Mouse (Mus musculus) adipose tissue, adult 10 weeks (tissue): Measurements from ENCODE around the gene Crlf1. TPM values are rescaled to one million over a fixed set of nuclear protein-coding genes. Genes with fewer than 3 reads are reported as not detected.

ENCODE experiments used
- polyA plus RNA-seq: library from polyadenylated mRNA; stranded (reverse); fragments of 350-450 nt; fragmentation: Illumina TruSeq; extraction: RNeasy Lipid Tissue Mini Kit (QIAGEN cat#74804); gene quantifications from one replicate; pipeline ENCODE4 v1.2.3, GENCODE M21; 2014; ENCODE audit warnings: low read depth, low replicate concordance

Gene Crlf1
- 2.1 TPM for polyA plus RNA-seq

DNA sequence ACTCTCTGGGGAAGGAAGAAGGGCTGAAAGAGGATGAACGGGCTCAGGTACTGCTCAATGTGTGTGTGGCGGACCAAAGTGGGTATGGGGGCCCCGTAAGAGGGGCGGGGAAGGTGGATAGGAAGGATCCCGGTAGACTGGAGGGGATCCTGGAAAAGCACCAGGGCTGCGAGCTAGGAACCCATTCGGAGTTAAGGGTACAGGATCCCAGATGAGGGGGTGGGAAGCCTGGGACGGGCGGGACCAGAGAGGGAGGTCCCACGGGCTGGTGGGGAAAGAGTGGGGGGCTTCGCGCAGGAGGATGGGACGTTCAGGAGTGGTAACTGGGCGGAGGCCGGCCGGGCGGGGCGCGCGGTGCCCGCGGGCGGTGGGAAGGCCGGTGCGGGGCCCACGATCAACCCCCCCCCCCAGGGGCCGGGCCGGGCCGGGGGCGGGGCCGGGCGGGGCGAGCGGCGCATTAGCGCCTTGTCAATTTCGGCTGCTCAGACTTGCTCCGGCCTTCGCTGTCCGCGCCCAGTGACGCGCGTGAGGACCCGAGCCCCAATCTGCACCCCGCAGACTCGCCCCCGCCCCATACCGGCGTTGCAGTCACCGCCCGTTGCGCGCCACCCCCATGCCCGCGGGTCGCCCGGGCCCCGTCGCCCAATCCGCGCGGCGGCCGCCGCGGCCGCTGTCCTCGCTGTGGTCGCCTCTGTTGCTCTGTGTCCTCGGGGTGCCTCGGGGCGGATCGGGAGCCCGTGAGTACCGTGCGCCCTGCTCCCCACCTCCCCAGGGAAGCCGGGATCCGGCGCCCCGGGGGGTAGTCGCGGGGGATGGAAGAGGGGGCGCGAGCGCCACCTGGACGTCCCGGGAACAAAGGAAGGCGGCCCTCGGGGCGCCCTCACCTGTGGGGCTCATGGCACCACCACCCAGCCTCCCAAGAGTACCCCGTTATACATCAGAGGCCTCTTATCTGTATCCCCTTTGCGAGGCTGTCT is at the start of gene Crlf1:
Gene Crlf1, plus strand, starts transcription at position 495 of the 977 bp plus-strand sequence.

DNA sequence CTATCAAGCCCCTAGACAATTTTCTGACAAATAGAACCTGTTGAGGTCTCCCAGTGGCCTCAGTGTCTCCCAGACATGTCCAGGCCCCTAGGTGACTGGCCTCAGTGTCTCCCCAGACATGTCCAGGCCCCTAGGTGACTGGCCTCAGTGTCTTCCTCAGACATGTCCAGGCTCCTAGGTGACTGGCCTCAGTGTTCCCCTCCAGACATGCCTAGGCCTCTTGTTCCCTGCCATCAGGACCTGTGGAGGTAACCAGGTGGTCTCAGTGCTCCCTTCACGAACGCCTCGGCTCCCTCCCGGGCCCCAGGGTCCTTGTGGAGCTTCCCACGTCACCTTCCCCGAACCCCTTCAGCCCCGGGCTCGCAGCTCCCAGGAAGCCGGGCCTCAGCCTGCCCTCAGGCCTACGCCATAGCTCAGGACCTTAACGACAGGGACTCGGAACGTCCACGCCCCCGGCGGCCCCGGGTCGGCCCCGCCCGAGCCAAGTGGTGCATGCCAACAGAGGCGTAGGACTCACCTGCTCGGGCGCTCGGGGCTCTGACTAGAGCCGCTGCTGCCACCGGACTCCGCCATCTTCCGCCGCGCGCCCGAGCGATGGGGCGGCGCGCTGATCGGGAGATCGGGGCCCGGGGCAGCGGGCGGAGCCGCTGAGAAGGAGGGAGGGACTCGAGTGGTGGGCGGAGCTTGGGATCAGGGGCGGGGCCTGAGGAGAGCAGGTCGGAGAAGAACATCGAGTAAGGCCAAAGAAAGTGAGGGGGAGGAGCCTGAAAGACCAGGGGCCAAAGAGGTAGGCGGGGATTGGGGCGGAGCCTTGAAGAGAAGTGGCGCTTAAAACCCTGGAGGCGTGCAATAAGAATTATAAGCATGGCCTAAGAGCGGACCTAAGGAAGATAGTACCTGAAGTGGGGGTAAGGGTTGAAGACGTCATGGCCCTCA is 16.4 kb upstream of the Crlf1 start, which contains the start of gene Klhl26:
Gene Klhl26, minus strand, starts transcription at position 636 of the 936 bp plus-strand sequence.

DNA sequence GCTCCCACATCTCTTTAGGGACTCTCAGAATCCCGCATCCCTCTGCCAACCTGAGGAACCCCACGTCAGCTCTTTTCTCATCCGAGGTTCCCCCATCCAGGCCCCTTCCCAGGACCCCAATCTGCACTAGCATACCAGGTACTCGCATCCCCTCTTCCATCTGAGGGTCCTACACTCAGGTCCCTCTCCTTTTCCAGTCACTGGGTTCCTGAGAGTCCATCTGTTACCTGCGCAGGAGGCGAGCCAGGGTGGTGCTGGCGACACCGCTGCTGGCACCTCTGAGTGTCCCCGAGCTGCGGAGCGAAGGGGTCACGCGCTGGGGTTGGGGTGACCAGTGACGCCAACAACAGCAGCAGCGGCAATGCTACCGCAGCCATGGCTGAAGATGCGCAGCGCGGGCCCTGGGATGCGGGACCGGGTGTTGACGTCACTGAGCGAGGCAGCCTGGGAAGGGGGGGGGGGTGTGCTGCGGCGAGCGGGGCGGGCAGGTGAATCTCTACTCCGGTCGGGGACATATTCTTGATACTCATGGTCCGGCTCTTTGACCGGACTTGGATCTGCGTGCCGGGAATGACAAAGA is 5.9 kb upstream of the Crlf1 start, which contains the start of gene Tmem59l:
Gene Tmem59l, minus strand, starts transcription at position 418 of the 580 bp plus-strand sequence.

DNA sequence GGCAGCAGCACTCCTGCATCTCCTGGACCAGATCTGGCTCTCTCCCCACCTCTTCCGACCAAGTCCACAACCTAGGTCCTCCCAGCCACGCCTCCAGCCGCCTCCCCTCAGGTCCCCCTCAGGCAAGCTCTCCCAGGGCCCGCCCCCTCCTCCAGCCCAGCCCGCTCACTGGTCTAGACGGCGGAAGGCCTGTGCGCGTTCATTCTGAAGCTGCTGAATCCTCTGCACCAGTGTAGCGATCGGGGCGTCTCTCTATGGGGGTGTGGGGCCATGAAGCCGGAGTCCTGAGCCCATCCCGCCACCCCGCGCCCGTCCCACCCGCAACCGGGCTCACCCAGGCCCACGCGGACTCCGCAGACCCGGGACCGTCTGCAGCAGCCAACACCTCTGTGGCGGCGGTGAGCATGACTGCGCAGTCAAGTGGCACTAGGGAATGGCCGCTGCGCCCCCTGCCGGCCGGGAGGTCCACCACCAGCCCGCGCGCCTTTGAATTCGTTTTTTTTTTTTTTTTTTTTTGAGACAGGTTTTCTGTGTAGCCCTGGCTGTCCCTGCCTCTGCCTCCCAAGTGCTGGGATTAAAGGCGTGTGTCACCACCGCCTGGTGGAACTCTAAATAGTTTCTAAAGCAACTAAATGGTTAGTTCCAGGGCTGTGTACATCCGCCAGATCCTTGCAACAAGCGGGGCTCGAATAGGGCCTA is 13.5 kb downstream of the Crlf1 start, which contains the start of gene Rex1bd:
Gene Rex1bd, minus strand, starts transcription at position 425 of the 699 bp plus-strand sequence.

GRCm38 (mm10) chr8:70510228-70510915 is 17.4 kb downstream of the Crlf1 start, which contains the start of gene Uba52:
TSS of gene Uba52 (minus strand) at chr8:70510801.

GRCm38 (mm10) chr8:70527512-70528181 is 34.7 kb downstream of the Crlf1 start, which contains the start of the genes Fkbp8 and Kxd1:
TSS of gene Fkbp8 (plus strand) at chr8:70527724.
TSS of gene Kxd1 (minus strand) at chr8:70527956.

DNA sequence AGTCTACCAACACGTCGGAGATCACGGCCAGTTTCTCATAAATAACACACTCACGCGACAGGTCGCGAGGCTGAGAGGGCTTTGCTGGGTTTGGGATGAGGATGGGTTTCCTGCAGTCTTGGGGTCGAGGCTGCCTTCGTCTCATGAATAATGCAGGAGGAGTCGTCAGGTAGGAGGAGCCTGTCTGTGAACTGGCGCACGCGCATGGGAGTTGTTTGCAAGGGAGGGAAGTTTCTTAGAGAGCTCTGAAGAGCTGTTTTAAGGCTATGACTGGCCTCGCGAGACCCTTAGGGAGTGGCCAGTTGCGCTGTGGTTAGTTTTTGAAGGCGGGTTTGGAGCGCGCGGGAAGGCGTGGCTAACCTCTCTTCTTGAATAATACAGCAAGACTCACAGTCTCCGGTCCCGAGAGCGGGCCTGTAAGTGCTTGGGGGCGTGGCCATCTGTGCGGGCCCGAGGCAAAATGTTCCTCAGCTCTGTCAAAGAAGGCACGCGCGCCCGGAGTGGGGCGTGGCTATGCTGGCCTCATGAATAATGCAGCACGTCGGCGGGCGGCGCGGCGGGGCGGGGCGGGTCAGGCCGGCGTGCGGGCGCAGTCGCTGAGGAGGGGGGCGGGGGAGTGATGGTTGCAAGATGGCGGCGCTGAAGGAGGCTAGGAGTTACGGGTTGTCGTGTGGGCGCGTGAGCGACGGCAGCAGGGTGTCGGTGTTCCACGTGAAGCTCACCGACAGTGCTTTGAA is 46.3 kb downstream of the Crlf1 start, which contains the start of gene Ell:
Gene Ell, plus strand, starts transcription at position 381 of the 737 bp plus-strand sequence.

Other genes starting within 250 kb of the Crlf1 start
- gene Homer3, start 210.3 kb upstream of the Crlf1 start, polyA plus RNA-seq: 43.4 TPM
- gene Ddx49, start 190.7 kb upstream of the Crlf1 start, polyA plus RNA-seq: 40.2 TPM
- 186 TPM for gene Cope, start 190.6 kb upstream of the Crlf1 start, polyA plus RNA-seq
- gene Cers1, start 177.4 kb upstream of the Crlf1 start, polyA plus RNA-seq: 0.63 TPM
- 0.31 TPM for gene Gdf1, start 163.3 kb upstream of the Crlf1 start, polyA plus RNA-seq
- 31.4 TPM for gene Upf1, start 139.9 kb upstream of the Crlf1 start, polyA plus RNA-seq
- 6.3 TPM for gene Comp, start 119.6 kb upstream of the Crlf1 start, polyA plus RNA-seq
- gene Crtc1, start 53.6 kb upstream of the Crlf1 start, polyA plus RNA-seq: 15.7 TPM
- 20.7 TPM for gene Klhl26, start 16.2 kb upstream of the Crlf1 start, polyA plus RNA-seq
- gene Tmem59l, start 5.8 kb upstream of the Crlf1 start, polyA plus RNA-seq: 0.74 TPM
- 92.5 TPM for gene Rex1bd, start 13.6 kb downstream of the Crlf1 start, polyA plus RNA-seq
- 1,821 TPM for gene Uba52, start 17.6 kb downstream of the Crlf1 start, polyA plus RNA-seq
- gene Fkbp8, start 34.6 kb downstream of the Crlf1 start, polyA plus RNA-seq: 255 TPM
- gene Kxd1, start 34.8 kb downstream of the Crlf1 start, polyA plus RNA-seq: 67.9 TPM
- gene Ell, start 46.3 kb downstream of the Crlf1 start, polyA plus RNA-seq: 20.8 TPM
- gene Isyna1, start 101.2 kb downstream of the Crlf1 start, polyA plus RNA-seq: 351 TPM
- gene Ssbp4, start 115.7 kb downstream of the Crlf1 start, polyA plus RNA-seq: 112 TPM
- gene Lrrc25, start 123.0 kb downstream of the Crlf1 start, polyA plus RNA-seq: 5.1 TPM
- gene Gdf15, start 139.3 kb downstream of the Crlf1 start, polyA plus RNA-seq: 1.2 TPM
- gene Pgpep1, start 167.2 kb downstream of the Crlf1 start, polyA plus RNA-seq: 54.4 TPM
- gene Lsm4, start 180.1 kb downstream of the Crlf1 start, polyA plus RNA-seq: 67.6 TPM
- gene Jund, start 205.8 kb downstream of the Crlf1 start, polyA plus RNA-seq: 72.1 TPM
- gene Iqcn, start 210.3 kb downstream of the Crlf1 start, polyA plus RNA-seq: 4.9 TPM
- not detected for gene Gm3336, start 225.4 kb downstream of the Crlf1 start, polyA plus RNA-seq
- gene Pde4c, start 230.6 kb downstream of the Crlf1 start, polyA plus RNA-seq: 5.3 TPM